Mouse (Mus musculus) bone marrow macrophage, adult 2 months (primary cell): ENCODE results near the gene Shisa6.

Experiments used
- CTCF ChIP-seq: IDR thresholded peaks from 2 replicates; pipeline ENCODE4 v1.5.1; 2012; ENCODE audit warnings: low read depth, mild to moderate bottlenecking, low read length, moderate library complexity
- POLR2A ChIP-seq: IDR thresholded peaks from 2 replicates; pipeline ENCODE4 v1.6.1; 2012; ENCODE audit warnings: mild to moderate bottlenecking, low read depth, low read length, borderline replicate concordance

- TF ChIP-seq POLR2A (no peak), CTCF (no peak)
These were observed 1.5 kb downstream of the Shisa6 start for GRCm38 (mm10) chr11:66524251-66524650.
